Mouse (Mus musculus): Measurements from ENCODE around the gene Hat1.
"Not testable (repeated sequence)": the region's sequence is repeated elsewhere in the genome, so short reads cannot be mapped to it uniquely, and the experiment has no call there.

The Hat1 gene

DNA sequence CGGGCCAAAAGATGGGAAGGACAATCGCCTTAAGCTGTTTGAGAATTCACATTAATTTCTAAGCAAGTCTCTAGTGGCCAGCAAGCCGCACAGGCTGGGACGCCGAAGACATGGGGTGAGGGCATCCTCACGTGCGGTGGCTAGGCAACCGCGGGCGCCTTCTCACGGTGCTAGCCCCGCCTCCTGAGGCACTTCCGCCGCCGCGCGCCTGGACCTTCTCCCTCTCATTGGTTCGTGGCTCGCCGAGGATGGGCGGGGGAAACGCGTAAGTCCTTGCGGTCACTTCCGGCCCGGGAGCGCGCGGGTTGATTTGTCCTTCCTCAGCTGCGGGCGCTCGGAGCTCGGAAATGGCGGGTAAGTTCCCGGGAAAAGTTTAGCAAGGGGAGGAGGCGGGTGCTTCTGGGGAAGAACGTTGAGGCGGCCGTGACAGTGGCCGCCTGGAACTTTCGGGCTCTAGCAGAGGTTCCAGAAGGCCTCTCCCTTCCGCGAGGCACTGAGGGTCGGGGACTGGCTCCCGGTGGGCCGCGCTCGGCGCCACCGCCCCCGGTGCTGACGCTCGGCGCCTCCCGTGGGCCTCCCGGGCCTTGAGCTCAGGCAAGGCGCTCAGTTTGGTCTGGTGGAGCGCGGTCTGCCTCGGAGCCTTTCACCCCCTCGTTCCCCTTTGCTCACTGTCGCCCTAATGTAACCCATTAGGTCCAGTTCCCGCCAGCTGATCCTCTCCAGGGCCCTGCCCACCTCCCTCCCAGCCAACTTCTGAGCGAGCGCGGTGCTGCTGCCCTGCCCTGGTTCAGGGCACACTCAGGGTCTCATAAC, at the start of gene Hat1:
Hat1 (plus strand) TSS at position 8 of the 813 bp plus-strand sequence.
- DNase-seq: peak; percentile 99

GRCm38 (mm10) chr2:71340126-71340525, 48.6 kb upstream of the Hat1 start:
- peak; percentile 61 for DNase-seq

- peak; percentile 92 for DNase-seq
Measured at GRCm38 (mm10) chr2:71343884-71344640, 44.7 kb upstream of the Hat1 start.

GRCm38 (mm10) chr2:71347160-71347559, 41.6 kb upstream of the Hat1 start:
- DNase-seq: peak; percentile 61

GRCm38 (mm10) chr2:71347732-71348490, 40.8 kb upstream of the Hat1 start:
- peak; percentile 73 for DNase-seq

- DNase-seq: peak; percentile 59
Measured at GRCm38 (mm10) chr2:71349511-71349910, 39.2 kb upstream of the Hat1 start.

DNA sequence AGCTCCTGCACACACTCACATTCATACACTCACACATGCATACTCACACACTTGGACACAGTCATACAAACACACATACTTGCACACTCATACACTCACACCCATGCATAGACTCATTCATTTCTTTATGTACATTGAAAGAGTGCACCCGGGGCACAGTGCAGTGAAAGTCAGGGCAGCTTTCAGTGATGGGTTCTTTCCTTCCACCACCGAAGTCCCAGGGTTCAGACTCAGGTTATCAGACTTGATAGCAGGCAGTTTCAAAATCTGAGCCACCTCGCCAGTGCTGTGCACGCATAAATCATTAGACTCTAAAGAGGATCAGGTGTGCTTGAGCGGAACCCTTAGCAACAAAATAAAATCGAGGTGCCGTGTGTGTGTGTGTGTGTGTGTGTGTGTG, 38.6 kb upstream of the Hat1 start:
- no peak for DNase-seq

DNA sequence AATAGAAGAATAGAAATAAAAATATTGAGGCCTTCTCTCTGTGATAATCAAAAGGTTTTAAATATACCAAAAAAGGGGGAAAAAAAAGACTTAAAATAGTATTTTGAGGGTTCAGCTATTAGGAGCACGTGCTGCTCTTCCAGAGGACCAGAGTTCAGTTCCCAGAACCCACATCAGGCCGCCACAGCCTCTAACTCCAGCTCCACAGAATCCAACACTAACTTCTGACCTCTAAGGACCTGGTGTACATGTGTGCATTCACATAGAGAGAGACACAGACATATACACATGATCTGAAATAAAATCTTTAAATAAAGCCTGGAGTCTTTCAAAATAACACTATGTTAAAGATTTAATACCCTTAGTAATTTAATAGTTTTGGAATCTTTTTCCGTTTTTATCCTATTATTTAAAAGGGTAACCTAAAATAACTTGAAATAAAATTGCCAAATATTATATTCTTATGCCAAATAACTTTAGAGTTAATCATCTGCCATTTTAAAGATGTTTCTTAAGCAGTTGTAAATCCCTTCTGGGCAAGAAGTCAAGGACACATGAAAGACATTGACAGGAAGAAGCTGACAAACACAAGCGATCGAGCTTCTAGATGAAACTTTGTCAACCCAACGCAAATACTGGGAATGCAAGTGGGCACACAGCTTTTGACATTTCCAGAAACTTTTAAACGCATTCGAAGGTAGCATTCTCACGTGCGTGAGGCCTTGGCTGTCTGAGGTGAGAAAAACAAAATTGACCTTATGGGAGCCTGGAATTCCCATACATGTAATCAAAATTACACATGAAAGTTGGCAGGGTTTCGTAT, 37.6 kb upstream of the Hat1 start:
- no peak for DNase-seq

DNA sequence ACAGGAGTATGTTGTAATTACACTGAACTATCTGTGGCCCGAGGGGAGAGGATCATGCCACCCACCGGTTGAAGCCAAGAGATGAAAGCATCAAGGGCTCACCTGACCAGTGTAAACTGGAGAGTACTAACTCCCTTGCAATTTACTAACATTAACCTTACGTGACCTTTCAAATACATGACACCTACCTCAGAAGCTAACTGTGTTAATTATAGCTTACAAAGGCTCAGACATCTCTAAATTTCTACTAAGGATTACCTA, 37.1 kb upstream of the Hat1 start:
- DNase-seq: no peak

DNA sequence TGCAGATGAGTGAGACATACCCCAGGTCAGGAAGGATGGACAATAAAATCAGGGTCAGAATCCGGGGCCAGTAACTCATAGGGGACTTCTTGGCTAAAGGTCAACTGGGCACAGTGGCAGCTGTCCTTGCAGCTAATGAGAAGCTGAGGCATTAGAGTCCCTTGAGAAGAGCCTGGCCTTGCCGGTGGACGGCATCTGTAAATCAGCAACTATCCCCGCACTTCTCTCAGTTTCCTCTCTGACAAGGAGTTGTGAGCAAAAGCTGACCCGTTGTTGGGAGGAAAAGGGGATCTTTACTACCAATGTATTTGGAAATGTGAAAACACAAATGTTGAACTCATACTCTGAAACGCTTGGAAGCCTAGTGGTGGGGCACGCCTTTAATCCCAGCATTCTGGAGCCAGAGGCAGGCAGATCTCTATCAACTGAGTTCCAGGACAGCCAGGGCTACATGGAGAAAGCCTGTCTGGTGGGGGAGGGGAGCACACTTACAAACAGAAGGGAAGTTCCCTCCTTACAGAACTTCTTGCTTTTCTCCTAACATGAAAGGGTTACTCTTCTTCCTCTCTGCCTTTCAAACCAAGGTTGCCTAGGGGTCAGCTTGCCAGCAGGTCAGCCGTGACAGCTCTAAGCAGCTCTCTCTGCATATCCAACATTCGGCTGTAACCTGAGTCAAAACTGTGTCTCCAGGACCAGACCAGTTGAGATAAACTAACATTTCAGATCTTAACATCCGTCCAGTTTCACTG, 35.3 kb upstream of the Hat1 start:
- DNase-seq: no peak

DNA sequence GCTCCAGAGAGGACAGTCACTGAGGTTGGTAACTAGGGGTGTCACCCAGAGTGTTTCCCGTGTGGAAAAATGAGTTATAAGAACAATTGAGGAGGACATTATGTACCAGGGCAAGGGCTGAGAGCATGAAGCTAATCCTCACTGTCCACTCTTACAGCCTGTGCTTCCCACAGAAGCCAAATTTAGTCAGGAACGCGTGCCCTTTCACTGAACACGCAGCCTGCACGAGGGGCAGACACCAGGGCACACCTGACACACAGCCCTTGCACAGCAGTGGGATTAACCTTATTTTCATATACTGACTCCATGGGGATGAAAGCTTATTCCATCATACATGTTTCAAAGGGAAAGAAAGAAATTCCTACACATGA, 34.7 kb upstream of the Hat1 start:
- DNase-seq: peak; percentile 94

DNA sequence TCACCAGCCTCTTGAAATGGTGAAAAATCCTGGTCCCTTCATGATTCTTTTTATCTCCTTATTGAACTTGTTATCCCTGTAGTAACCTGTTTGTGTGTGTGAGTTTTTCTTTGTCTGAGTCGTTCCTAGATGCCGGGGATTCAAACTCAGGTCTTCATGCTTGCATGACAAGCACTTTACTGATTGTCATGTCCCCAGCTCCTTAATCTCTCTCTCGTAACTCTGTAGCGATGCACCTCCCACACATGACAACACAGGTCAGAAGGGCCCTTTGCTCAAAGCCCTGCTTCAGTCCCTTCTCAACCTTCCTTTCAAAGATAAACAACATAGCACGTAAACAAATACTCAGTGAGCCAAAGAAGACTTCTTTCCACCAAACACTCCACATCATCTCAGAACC, 30.4 kb upstream of the Hat1 start:
- DNase-seq: no peak

- no peak for DNase-seq
Measured at GRCm38 (mm10) chr2:71360192-71360591, 28.6 kb upstream of the Hat1 start.

DNA sequence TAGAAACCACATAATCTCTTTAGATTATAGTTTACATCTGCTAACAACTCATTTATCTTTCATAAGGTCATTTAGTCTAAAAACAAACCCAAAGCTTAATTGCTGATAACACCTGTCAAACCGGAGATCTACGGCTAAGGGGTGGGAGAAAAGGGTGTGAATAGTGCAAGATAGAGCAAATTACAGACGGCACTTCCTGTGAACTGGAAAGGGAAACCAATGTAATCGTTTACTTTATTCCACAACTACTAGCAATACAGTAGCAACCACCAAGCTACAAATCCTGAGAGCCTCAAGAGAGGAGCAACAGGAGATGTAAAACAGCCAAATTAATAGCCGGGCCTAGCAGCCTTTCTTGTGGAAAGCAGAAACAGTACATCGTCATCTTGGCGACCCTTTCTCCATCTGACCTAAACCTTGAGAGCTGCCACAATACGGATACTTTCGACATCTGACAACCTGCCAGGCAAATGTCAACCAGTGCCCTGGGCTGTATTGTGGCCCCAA, 22.1 kb upstream of the Hat1 start:
- DNase-seq: no peak

GRCm38 (mm10) chr2:71367125-71367880, 21.5 kb upstream of the Hat1 start, which contains the start of gene Slc25a12:
Slc25a12 (minus strand) TSS chr2:71367749.
- peak; percentile 99 for DNase-seq

- no peak for DNase-seq
Measured at GRCm38 (mm10) chr2:71368086-71368485, 20.7 kb upstream of the Hat1 start.

GRCm38 (mm10) chr2:71371790-71372189, 17.0 kb upstream of the Hat1 start:
- DNase-seq: no peak

- DNase-seq: not testable (repeated sequence)
Measured at GRCm38 (mm10) chr2:71372261-71372660, 16.5 kb upstream of the Hat1 start.

- no peak for DNase-seq
Measured at GRCm38 (mm10) chr2:71374275-71375155, 14.2 kb upstream of the Hat1 start.

DNA sequence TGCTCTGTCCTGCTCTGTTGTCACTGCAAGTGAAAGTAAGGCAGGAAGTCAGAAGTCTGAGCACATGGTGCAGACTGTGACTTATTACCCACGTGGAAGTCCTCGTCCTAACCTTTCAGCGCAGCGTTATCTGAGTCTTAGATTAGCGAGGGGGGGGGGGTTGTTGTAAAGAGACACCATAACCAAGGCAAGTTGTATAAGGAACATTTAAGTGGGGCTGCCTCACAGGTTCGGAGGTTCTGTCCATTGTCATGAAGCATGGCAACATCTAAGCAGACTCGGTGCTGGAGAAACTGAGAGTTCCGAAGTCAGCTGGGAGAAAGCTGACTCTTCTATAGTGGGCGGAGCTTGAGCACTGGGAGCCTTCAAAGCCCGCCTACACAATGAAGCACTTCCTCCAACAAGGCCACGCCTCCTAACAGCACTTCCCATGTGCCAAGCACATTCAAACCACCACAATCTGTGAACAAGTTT, 12.3 kb upstream of the Hat1 start:
- DNase-seq: peak; percentile 84
